Mouse (Mus musculus) telencephalon, adult 2 months (tissue): ENCODE results near the gene Tep1.
A peak's percentile ranks its signal among the peaks of the same experiment; 100 is the strongest.
"Not testable (repeated sequence)": the region's sequence is repeated elsewhere in the genome, so short reads cannot be mapped to it uniquely, and the experiment has no call there.

ENCODE experiments used
- DNase-seq: peaks from one replicate; pipeline ENCODE4 v3.0.0-alpha.2; 2011; ENCODE audit warnings: low read depth, low spot score

Gene Tep1

GRCm38 (mm10) chr14:50869889-50870804, at the start of gene Tep1:
TSS of gene Tep1 (minus strand) at chr14:50870560.
- DNase-seq, result peak; percentile 48

GRCm38 (mm10) chr14:50911356-50911755, 41.0 kb upstream of the Tep1 start:
- DNase-seq, result no peak

- DNase-seq, result no peak
Observed at GRCm38 (mm10) chr14:50908126-50908525, 37.8 kb upstream of the Tep1 start.

- DNase-seq, result not testable (repeated sequence)
Observed at GRCm38 (mm10) chr14:50905327-50905726, 35.0 kb upstream of the Tep1 start.

GRCm38 (mm10) chr14:50904828-50905129, 34.4 kb upstream of the Tep1 start:
- DNase-seq, result no peak

GRCm38 (mm10) chr14:50903973-50904827, 33.8 kb upstream of the Tep1 start:
- no peak for DNase-seq

- not testable (repeated sequence) for DNase-seq
Observed at GRCm38 (mm10) chr14:50897992-50898391, 27.6 kb upstream of the Tep1 start.

GRCm38 (mm10) chr14:50897374-50897765, 27.0 kb upstream of the Tep1 start, which contains the start of gene Klhl33:
TSS of gene Klhl33 (minus strand) at chr14:50897507.
- no peak for DNase-seq

- DNase-seq, result no peak
Observed at GRCm38 (mm10) chr14:50896747-50897373, 26.5 kb upstream of the Tep1 start.

GRCm38 (mm10) chr14:50895985-50896746, 25.8 kb upstream of the Tep1 start:
- peak; percentile 48 for DNase-seq

GRCm38 (mm10) chr14:50895407-50895806, 25.0 kb upstream of the Tep1 start:
- DNase-seq, result no peak

- DNase-seq, result no peak
Observed at GRCm38 (mm10) chr14:50892541-50893459, 22.4 kb upstream of the Tep1 start.

- DNase-seq, result no peak
Observed at GRCm38 (mm10) chr14:50892091-50892490, 21.7 kb upstream of the Tep1 start.

- DNase-seq, result no peak
Observed at GRCm38 (mm10) chr14:50891621-50892020, 21.3 kb upstream of the Tep1 start.

- no peak for DNase-seq
Observed at GRCm38 (mm10) chr14:50876236-50876950, 6.0 kb upstream of the Tep1 start.

- DNase-seq, result no peak
Observed at GRCm38 (mm10) chr14:50875591-50876230, 5.4 kb upstream of the Tep1 start.

GRCm38 (mm10) chr14:50875175-50875574, 4.8 kb upstream of the Tep1 start:
- DNase-seq, result no peak

GRCm38 (mm10) chr14:50871284-50871683, 924 bp upstream of the Tep1 start:
- no peak for DNase-seq

GRCm38 (mm10) chr14:50870805-50871143, 414 bp upstream of the Tep1 start:
- DNase-seq, result no peak
